Mouse (Mus musculus) neural tube, embryonic 15.5 days (tissue): ENCODE data around the gene Vil1. TPM values are rescaled to one million over a fixed set of nuclear protein-coding genes. Genes with fewer than 3 reads are reported as not detected.
A peak's percentile ranks its signal among the peaks of the same experiment; 100 is the strongest.

Experiments
- ATAC-seq: fragments of 200-750 bp; cut with Nextera tagmentation; 2 replicates; pipeline ENCODE4 v1.8.0; 2017; ENCODE audit warnings: mild to moderate bottlenecking, moderate TSS enrichment, moderate library complexity; ENCODE audit not compliant: low FRiP score
- H3K27ac ChIP-seq: fragments of 300-500 bp; sonication (generic); replicated peaks from 2 replicates; pipeline ENCODE4 v1.5.1; 2015; ENCODE audit warnings: mild to moderate bottlenecking, inconsistent platforms
- H3K27me3 ChIP-seq: fragments of 300-500 bp; sonication (generic); replicated peaks from 2 replicates; pipeline ENCODE4 v1.6.1; 2015; ENCODE audit warnings: inconsistent platforms
- H3K36me3 ChIP-seq: fragments of 300-500 bp; sonication (generic); 2 replicates; pipeline ENCODE4 v1.6.1; 2015; ENCODE audit warnings: inconsistent platforms
- H3K4me1 ChIP-seq: fragments of 300-500 bp; sonication (generic); 2 replicates; pipeline ENCODE4 v1.6.1; 2015; ENCODE audit warnings: inconsistent platforms
- H3K4me2 ChIP-seq: fragments of 300-500 bp; sonication (generic); 2 replicates; pipeline ENCODE4 v1.6.1; 2015; ENCODE audit warnings: inconsistent platforms, mild to moderate bottlenecking, moderate library complexity
- H3K4me3 ChIP-seq: fragments of 300-500 bp; sonication (generic); replicated peaks from 2 replicates; pipeline ENCODE4 v1.5.1; 2015; ENCODE audit warnings: mild to moderate bottlenecking, inconsistent platforms
- H3K9ac ChIP-seq: fragments of 300-500 bp; sonication (generic); replicated peaks from 2 replicates; pipeline ENCODE4 v1.6.1; 2015; ENCODE audit warnings: mild to moderate bottlenecking, inconsistent platforms
- H3K9me3 ChIP-seq: fragments of 300-500 bp; sonication (generic); replicated peaks from 2 replicates; pipeline ENCODE4 v1.6.1; 2016; ENCODE audit warnings: inconsistent platforms
- WGBS: fragments of 180-500 bp; shearing (Covaris S2); methylation state at CpG from one replicate; pipeline ENCODE4 v1.1.7; 2015; ENCODE audit warnings: mixed read lengths; 5-methylcytosine and 5-hydroxymethylcytosine counted together
- polyA plus RNA-seq: library from polyadenylated mRNA; unstranded; fragments of >200 nt; fragmentation: Nextera tagmentation; extraction: Ambion mirVana; gene quantifications from 2 replicates; pipeline ENCODE4 v1.2.1, GENCODE M21; 2015

Vil1 gene
- polyA plus RNA-seq, 1 experiment from 2014 or later, result 0.33 TPM

GRCm38 (mm10) chr1:74388398-74388920 lies 20.7 kb upstream of the Vil1 start:
- H3K27me3 ChIP-seq, result peaks cover 9% of the 10 kb centered on the region
- no peak for ATAC-seq
- no peaks in the 10 kb centered on the region for H3K9me3 ChIP-seq
- H3K9ac ChIP-seq, result no peak overlapping the region
- no peaks in the 10 kb centered on the region for H3K36me3 ChIP-seq
- peaks cover 43% of the 10 kb centered on the region for H3K4me1 ChIP-seq
- no peak overlapping the region for H3K27ac ChIP-seq
- H3K4me3 ChIP-seq, result no peak overlapping the region
- no peak overlapping the region for H3K4me2 ChIP-seq
- WGBS, result 86% methylated on average over 7 of the region's 7 CpGs

- H3K9me3 ChIP-seq, result no peaks in the 10 kb centered on the region
These were observed 19.3 kb upstream of the Vil1 start for GRCm38 (mm10) chr1:74389831-74390286.

GRCm38 (mm10) chr1:74390287-74390906 lies 18.8 kb upstream of the Vil1 start:
- peak overlapping the region; percentile 95 for H3K4me2 ChIP-seq
- H3K4me3 ChIP-seq, result peak overlapping the region; percentile 14; the same call in 1 of the 2 replicates
- H3K27me3 ChIP-seq, result peaks cover 9% of the 10 kb centered on the region
- H3K36me3 ChIP-seq, result peaks cover 6% of the 10 kb centered on the region
- peak overlapping the region; percentile 83 for H3K27ac ChIP-seq
- WGBS, result 7% methylated on average over 21 of the region's 21 CpGs
- H3K4me1 ChIP-seq, result peaks cover 44% of the 10 kb centered on the region
- H3K9me3 ChIP-seq, result no peaks in the 10 kb centered on the region
- no peak for ATAC-seq
- 0 out of 2 replicates have a peak overlapping the region, but pooled peaks have one; percentile 7 for H3K9ac ChIP-seq

More at GRCm38 (mm10) chr1:74389831-74390286, 19.3 kb upstream of the Vil1 start:
- Histone ChIP-seq H3K9ac (0 out of 2 replicates have a peak overlapping the region, but pooled peaks have one; percentile 7), H3K4me1 (peaks cover 44% of the 10 kb centered on the region), H3K4me3 (peak overlapping the region; percentile 14; the same call in 1 of the 2 replicates), H3K36me3 (peaks cover 3% of the 10 kb centered on the region), H3K4me2 (peak overlapping the region; percentile 95), H3K27ac (no peak overlapping the region), H3K27me3 (peaks cover 9% of the 10 kb centered on the region)
- WGBS, result 8% methylated on average over 29 of the region's 29 CpGs
- no peak for ATAC-seq

GRCm38 (mm10) chr1:74390924-74391748 lies 18.0 kb upstream of the Vil1 start, which contains the start of gene Ctdsp1:
Gene Ctdsp1, plus strand, starts transcription at chr1:74391509.
- Histone ChIP-seq H3K4me3 (peak within 1 kb of the TSS; percentile 92), H3K27ac (peak within 1 kb of the TSS; percentile 83), H3K9me3 (no peaks in the 10 kb centered on the region), H3K9ac (peak within 1 kb of the TSS; percentile 70), H3K36me3 (peaks cover 6% of the 10 kb centered on the region), H3K4me2 (peak within 1 kb of the TSS; percentile 95), H3K27me3 (peaks cover 9% of the 10 kb centered on the region), H3K4me1 (peaks cover 44% of the 10 kb centered on the region)
- ATAC-seq, result peak; percentile 82
- WGBS, result 2% methylated on average over 51 of the region's 51 CpGs

- H3K9ac ChIP-seq, result peak overlapping the region; percentile 70
- H3K9me3 ChIP-seq, result no peaks in the 10 kb centered on the region
- H3K4me1 ChIP-seq, result peaks cover 40% of the 10 kb centered on the region
- peak overlapping the region; percentile 83 for H3K27ac ChIP-seq
- H3K27me3 ChIP-seq, result peaks cover 9% of the 10 kb centered on the region
- peak overlapping the region; percentile 92 for H3K4me3 ChIP-seq
- ATAC-seq, result peak; percentile 36; the same call in 1 of the 2 replicates
- H3K36me3 ChIP-seq, result peaks cover 6% of the 10 kb centered on the region
- H3K4me2 ChIP-seq, result peak overlapping the region; percentile 95
- under 1% methylated on average over 47 of the region's 63 CpGs for WGBS
These were observed 17.2 kb upstream of the Vil1 start for GRCm38 (mm10) chr1:74391844-74392441.

GRCm38 (mm10) chr1:74392446-74392994 lies 16.7 kb upstream of the Vil1 start:
- Histone ChIP-seq H3K27ac (peak overlapping the region; percentile 83), H3K4me1 (peaks cover 38% of the 10 kb centered on the region), H3K9me3 (no peaks in the 10 kb centered on the region), H3K36me3 (peaks cover 6% of the 10 kb centered on the region), H3K9ac (peak overlapping the region; percentile 70), H3K4me2 (peak overlapping the region; percentile 95), H3K4me3 (peak overlapping the region; percentile 92), H3K27me3 (peaks cover 9% of the 10 kb centered on the region)
- 4% methylated on average over 16 of the region's 16 CpGs for WGBS
- ATAC-seq, result 0 out of 2 replicates have a peak, but pooled peaks have one; percentile 2

GRCm38 (mm10) chr1:74393010-74393409 lies 16.2 kb upstream of the Vil1 start:
- no peaks in the 10 kb centered on the region for H3K9me3 ChIP-seq
- peaks cover 9% of the 10 kb centered on the region for H3K27me3 ChIP-seq
- H3K4me1 ChIP-seq, result peaks cover 43% of the 10 kb centered on the region
- H3K4me2 ChIP-seq, result peak overlapping the region; percentile 95
- H3K27ac ChIP-seq, result no peak overlapping the region; the same call in 1 of the 2 replicates
- peak overlapping the region; percentile 92 for H3K4me3 ChIP-seq
- H3K36me3 ChIP-seq, result peaks cover 6% of the 10 kb centered on the region
- 55% methylated on average over 7 of the region's 7 CpGs for WGBS
- H3K9ac ChIP-seq, result peak overlapping the region; percentile 70
- ATAC-seq, result no peak

GRCm38 (mm10) chr1:74393697-74394096 lies 15.5 kb upstream of the Vil1 start:
- Histone ChIP-seq H3K27ac (no peak overlapping the region), H3K36me3 (peaks cover 6% of the 10 kb centered on the region), H3K27me3 (peaks cover 9% of the 10 kb centered on the region), H3K9me3 (no peaks in the 10 kb centered on the region), H3K9ac (no peak overlapping the region), H3K4me1 (peaks cover 46% of the 10 kb centered on the region), H3K4me2 (no peak overlapping the region), H3K4me3 (no peak overlapping the region)
- ATAC-seq, result no peak
- WGBS, result 91% methylated on average over 9 of the region's 9 CpGs

- Histone ChIP-seq H3K4me2 (no peak overlapping the region), H3K9ac (no peak overlapping the region), H3K27me3 (peaks cover 9% of the 10 kb centered on the region), H3K9me3 (no peaks in the 10 kb centered on the region), H3K27ac (no peak overlapping the region), H3K4me1 (peaks cover 46% of the 10 kb centered on the region), H3K4me3 (no peak overlapping the region), H3K36me3 (peaks cover 6% of the 10 kb centered on the region)
- WGBS, result 94% methylated on average over 9 of the region's 9 CpGs
- ATAC-seq, result no peak
These were observed 14.9 kb upstream of the Vil1 start for GRCm38 (mm10) chr1:74394311-74394710.

- H3K4me2 ChIP-seq, result no peak overlapping the region
- no peak overlapping the region for H3K27ac ChIP-seq
- H3K9me3 ChIP-seq, result no peaks in the 10 kb centered on the region
- H3K4me1 ChIP-seq, result peaks cover 43% of the 10 kb centered on the region
- H3K36me3 ChIP-seq, result peaks cover 6% of the 10 kb centered on the region
- H3K9ac ChIP-seq, result no peak overlapping the region
- no peak for ATAC-seq
- peaks cover 7% of the 10 kb centered on the region for H3K27me3 ChIP-seq
- 91% methylated on average over 15 of the region's 15 CpGs for WGBS
- no peak overlapping the region for H3K4me3 ChIP-seq
These were observed 14.3 kb upstream of the Vil1 start for GRCm38 (mm10) chr1:74394858-74395257.

- Histone ChIP-seq H3K27me3 (peaks cover 7% of the 10 kb centered on the region; the same call in 1 of the 2 replicates), H3K9ac (no peak overlapping the region), H3K36me3 (peaks cover 6% of the 10 kb centered on the region), H3K27ac (no peak overlapping the region), H3K4me1 (peaks cover 38% of the 10 kb centered on the region), H3K4me2 (no peak overlapping the region), H3K9me3 (no peaks in the 10 kb centered on the region), H3K4me3 (no peak overlapping the region)
- no peak for ATAC-seq
- WGBS, result 90% methylated on average over 13 of the region's 13 CpGs
These were observed 13.9 kb upstream of the Vil1 start for GRCm38 (mm10) chr1:74395290-74395689.
